In the genomic region with DNA sequence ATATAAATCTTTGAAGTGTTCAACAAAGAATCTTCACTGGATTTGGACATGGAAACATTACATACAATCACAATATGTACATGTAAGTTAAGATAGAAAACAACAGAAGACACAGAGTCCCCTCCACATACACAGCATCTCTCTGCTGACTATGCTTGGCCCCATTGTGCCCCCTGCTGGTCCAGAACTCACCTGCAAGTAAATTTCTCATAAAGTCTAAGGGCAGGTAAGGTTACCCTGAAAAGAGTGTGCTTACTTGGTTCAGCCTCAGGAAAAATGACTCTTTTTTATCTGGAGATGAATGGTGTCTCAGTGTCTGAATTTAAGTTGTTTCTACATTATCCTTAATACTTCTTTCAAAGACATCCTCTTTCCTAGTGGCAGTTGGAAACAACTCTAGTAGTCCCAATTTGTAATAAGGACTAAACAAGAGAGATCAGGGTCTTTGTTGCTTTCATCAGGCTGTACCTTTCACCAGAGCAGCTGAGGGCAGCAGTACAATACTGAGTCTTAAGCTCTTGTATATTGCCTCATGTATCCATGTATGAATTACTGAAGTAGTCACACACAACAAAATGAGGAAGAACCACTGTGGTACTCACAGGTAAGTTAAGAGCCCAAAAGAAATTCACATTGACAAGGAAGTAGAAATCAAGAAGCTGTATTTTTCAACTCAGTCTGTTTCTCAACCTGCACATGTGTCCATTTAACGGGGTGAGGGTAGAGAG, we compare ENCODE assay signal across 5 mouse cellular contexts.
DNase-seq lines count a peak whose midpoint lies in the region; ATAC-seq lines count a peak whose summit lies in the region.
"Not testable (repeated sequence)": the region's sequence is repeated elsewhere in the genome, so short reads cannot be mapped to it uniquely, and the experiment has no call there.

No protein-coding gene starts in this region.

- H3K4me1 ChIP-seq in liver, embryonic 16.5 days (ENCODE audit: control insufficient read depth, low read depth, low read length), result not testable (repeated sequence)

- not testable (repeated sequence) for H3K27ac ChIP-seq in liver, embryonic 16.5 days (ENCODE audit: low read length)

- 30% methylated on average over 1 of the region's 1 CpGs for WGBS in liver, embryonic 16.5 days (ENCODE audit: insufficient replicate concordance)

- H3K36me3 ChIP-seq in liver, embryonic 16.5 days (ENCODE audit: control insufficient read depth, insufficient read depth); splenic B cell, adult 2 months (ENCODE audit: control insufficient read depth, insufficient read depth, low read length, poor library complexity, severe bottlenecking): not testable (repeated sequence)

- not testable (repeated sequence) for H3K4me2 ChIP-seq in liver, embryonic 16.5 days (ENCODE audit: low read depth, low read length)

- H3K4me3 ChIP-seq in liver, embryonic 16.5 days (ENCODE audit: low read depth, low read length), result not testable (repeated sequence)

- 0 out of 2 replicates have a peak, but pooled peaks have one; percentile 36 for ATAC-seq in common myeloid progenitor, adult 5-6 weeks (replicated peaks; ENCODE audit: low read depth, poor library complexity, severe bottlenecking)
- ATAC-seq in liver, embryonic 16.5 days (ENCODE audit: low read depth), result peak; percentile 11; the same call in 1 of the 2 replicates
- peak; percentile 26; the same call in 1 of the 2 replicates for ATAC-seq in megakaryocyte progenitor cell, adult 5-6 weeks (replicated peaks; ENCODE audit: poor library complexity)

- not testable (repeated sequence) for H3K27me3 ChIP-seq in liver, embryonic 16.5 days (ENCODE audit: control insufficient read depth, insufficient read depth, low read depth, low read length); splenic B cell, adult 2 months (ENCODE audit: control insufficient read depth, insufficient read depth, low read length, poor library complexity, severe bottlenecking)

- not testable (repeated sequence) for H3K9ac ChIP-seq in liver, embryonic 16.5 days (ENCODE audit: low read depth, low read length)

- H3K9me3 ChIP-seq in liver, embryonic 16.5 days (replicated peaks; ENCODE audit: control insufficient read depth, low read length), result not testable (repeated sequence)

- peak; percentile 12 for DNase-seq in splenic B cell, adult 2 months (ENCODE audit: low read depth, low spot score)
- peak; percentile 50 for DNase-seq in thymus, postnatal 25 days
